Mouse (Mus musculus): ENCODE results near the gene Cds1.

Cds1 gene

GRCm38 (mm10) chr5:101764554-101765347 is at the start of gene Cds1:
TSS of gene Cds1 (plus strand) at chr5:101765130.
- peak; percentile 83 for DNase-seq (ENCODE audit: low spot score)

GRCm38 (mm10) chr5:101724216-101724615 is 40.7 kb upstream of the Cds1 start:
- no peak for DNase-seq (ENCODE audit: low spot score)

- DNase-seq (ENCODE audit: low spot score), result no peak
These were observed 40.2 kb upstream of the Cds1 start for GRCm38 (mm10) chr5:101724756-101725155.

- no peak for DNase-seq (ENCODE audit: low spot score)
These were observed 39.2 kb upstream of the Cds1 start for GRCm38 (mm10) chr5:101725703-101726102.

- peak; percentile 26 for DNase-seq (ENCODE audit: low spot score)
These were observed 38.6 kb upstream of the Cds1 start for GRCm38 (mm10) chr5:101726371-101726770.

GRCm38 (mm10) chr5:101728304-101728905 is 36.5 kb upstream of the Cds1 start:
- no peak for DNase-seq (ENCODE audit: low spot score)

- DNase-seq (ENCODE audit: low spot score), result no peak
These were observed 27.6 kb upstream of the Cds1 start for GRCm38 (mm10) chr5:101737341-101737740.

GRCm38 (mm10) chr5:101740471-101741223 is 24.3 kb upstream of the Cds1 start:
- no peak for DNase-seq (ENCODE audit: low spot score)

GRCm38 (mm10) chr5:101741224-101741591 is 23.7 kb upstream of the Cds1 start:
- no peak for DNase-seq (ENCODE audit: low spot score)

- peak; percentile 80 for DNase-seq (ENCODE audit: low spot score)
These were observed 22.9 kb upstream of the Cds1 start for GRCm38 (mm10) chr5:101742014-101742413.

GRCm38 (mm10) chr5:101742425-101742824 is 22.5 kb upstream of the Cds1 start:
- no peak for DNase-seq (ENCODE audit: low spot score)

- no peak for DNase-seq (ENCODE audit: low spot score)
These were observed 20.0 kb upstream of the Cds1 start for GRCm38 (mm10) chr5:101744886-101745285.

- no peak for DNase-seq (ENCODE audit: low spot score)
These were observed 11.2 kb upstream of the Cds1 start for GRCm38 (mm10) chr5:101753680-101754079.

GRCm38 (mm10) chr5:101757669-101758068 is 7.3 kb upstream of the Cds1 start:
- no peak for DNase-seq (ENCODE audit: low spot score)

GRCm38 (mm10) chr5:101761685-101762084 is 3.2 kb upstream of the Cds1 start:
- no peak for DNase-seq (ENCODE audit: low spot score)

GRCm38 (mm10) chr5:101763571-101763970 is 1.4 kb upstream of the Cds1 start:
- DNase-seq (ENCODE audit: low spot score), result no peak

- no peak for DNase-seq (ENCODE audit: low spot score)
These were observed 516 bp downstream of the Cds1 start for GRCm38 (mm10) chr5:101765390-101765901.

GRCm38 (mm10) chr5:101766248-101766647 is 1.3 kb downstream of the Cds1 start:
- no peak for DNase-seq (ENCODE audit: low spot score)

- peak; percentile 36 for DNase-seq (ENCODE audit: low spot score)
These were observed 2.2 kb downstream of the Cds1 start for GRCm38 (mm10) chr5:101767086-101767485.

- no peak for DNase-seq (ENCODE audit: low spot score)
These were observed 2.6 kb downstream of the Cds1 start for GRCm38 (mm10) chr5:101767486-101767885.

- no peak for DNase-seq (ENCODE audit: low spot score)
These were observed 3.6 kb downstream of the Cds1 start for GRCm38 (mm10) chr5:101768558-101768957.

GRCm38 (mm10) chr5:101772621-101773020 is 7.7 kb downstream of the Cds1 start:
- no peak for DNase-seq (ENCODE audit: low spot score)

- no peak for DNase-seq (ENCODE audit: low spot score)
These were observed 10.3 kb downstream of the Cds1 start for GRCm38 (mm10) chr5:101775262-101775661.
